47 mouse cellular contexts compared by ENCODE assay signal in the genomic region with DNA sequence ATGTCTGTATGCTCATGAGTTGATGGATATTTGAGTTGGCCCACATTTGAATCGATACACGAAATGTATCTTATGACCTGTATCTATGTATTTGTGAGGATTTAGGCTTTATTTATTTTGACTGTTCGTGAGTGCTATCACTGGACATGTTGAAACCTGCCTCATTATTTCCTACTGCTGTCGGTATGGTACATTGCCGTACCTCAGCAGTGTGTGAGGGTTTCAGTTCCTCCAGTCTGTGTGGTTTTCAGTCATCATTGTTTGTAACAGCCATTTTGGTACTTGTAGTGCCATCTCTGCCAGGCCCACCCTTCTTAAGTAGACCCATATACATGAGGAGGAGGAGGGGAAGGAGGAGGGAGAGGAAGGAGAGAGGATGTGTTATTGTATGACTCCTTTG. TPM values are rescaled to one million over a fixed set of nuclear protein-coding genes. Genes with fewer than 3 reads are reported as not detected.
"Had no signal": no experiment of that assay in that cellular context is flagged by ENCODE, and none has a peak within 500 bp of the region (broad histone marks: within the 10 kb centered on the region; RNA-seq: fewer than 3 reads in every experiment).

No protein-coding gene starts in this region.

- H3K27ac ChIP-seq: left cerebral cortex, adult 2 months; limb, embryonic 10.5 days; limb, embryonic 12.5 days; limb, embryonic 13.5 days; limb, embryonic 15.5 days; liver, embryonic 12.5 days; liver, embryonic 13.5 days; liver, embryonic 14.5 days; liver, embryonic 15.5 days; lung, embryonic 15.5 days; macrophage; midbrain, embryonic 10.5 days; midbrain, embryonic 12.5 days; midbrain, embryonic 13.5 days; midbrain, embryonic 15.5 days had no signal

- H3K4me2 ChIP-seq: limb, embryonic 12.5 days; limb, embryonic 13.5 days; limb, embryonic 15.5 days; liver, embryonic 11.5 days; liver, embryonic 12.5 days; liver, embryonic 13.5 days; liver, embryonic 15.5 days; lung, embryonic 14.5 days; lung, embryonic 15.5 days; midbrain, embryonic 11.5 days; midbrain, embryonic 12.5 days; midbrain, embryonic 13.5 days; midbrain, embryonic 15.5 days had no signal

- DNase-seq: left cerebral cortex, postnatal 4 days; liver; liver, embryonic 13.5 days; liver, postnatal 0 days; lung, adult 18-20 months; lung, adult 2 months; lung, embryonic 14.5 days; lung, postnatal 10 days; lung, postnatal 14 days; lung, postnatal 36 days; lung, postnatal 4 days; midbrain, embryonic 14.5 days had no signal

- H3K9me3 ChIP-seq: limb, embryonic 10.5 days; limb, embryonic 12.5 days; limb, embryonic 13.5 days; limb, embryonic 15.5 days; liver, embryonic 12.5 days; liver, embryonic 13.5 days; liver, embryonic 15.5 days; midbrain, embryonic 10.5 days; midbrain, embryonic 12.5 days; midbrain, embryonic 13.5 days; midbrain, embryonic 15.5 days had no signal

- H3K36me3 ChIP-seq: limb, embryonic 10.5 days; limb, embryonic 12.5 days; limb, embryonic 13.5 days; limb, embryonic 15.5 days; liver, embryonic 12.5 days; liver, embryonic 13.5 days; liver, embryonic 15.5 days; lung, embryonic 15.5 days; midbrain, embryonic 10.5 days; midbrain, embryonic 12.5 days; midbrain, embryonic 13.5 days; midbrain, embryonic 15.5 days had no signal

- H3K9ac ChIP-seq: limb, embryonic 12.5 days; limb, embryonic 13.5 days; limb, embryonic 15.5 days; liver, embryonic 12.5 days; liver, embryonic 13.5 days; liver, embryonic 14.5 days; liver, embryonic 15.5 days; liver, postnatal 0 days; lung, embryonic 14.5 days; lung, embryonic 15.5 days; midbrain, embryonic 12.5 days; midbrain, embryonic 13.5 days; midbrain, embryonic 15.5 days had no signal

- H3K27me3 ChIP-seq: midbrain, embryonic 15.5 days had no signal

- H3K4me3 ChIP-seq: left cerebral cortex, adult 2 months; limb, embryonic 10.5 days; limb, embryonic 12.5 days; limb, embryonic 13.5 days; limb, embryonic 15.5 days; liver, embryonic 12.5 days; liver, embryonic 13.5 days; liver, embryonic 15.5 days; lung, embryonic 15.5 days; megakaryocyte, embryonic 14.5 days; midbrain, embryonic 10.5 days; midbrain, embryonic 12.5 days; midbrain, embryonic 13.5 days; midbrain, embryonic 15.5 days; myocyte had no signal

RNA-seq across cellular contexts. Expression of a gene that starts 4.7 kb away (rescaled TPM):
- total RNA-seq: liver, adult 2 months; megakaryocyte, adult 5-6 weeks; monocyte, adult 5-6 weeks had no signal
- polyA plus RNA-seq: liver, adult 2 months; lung, adult 2 months; macrophage; myocyte had no signal

RNA-seq across cellular contexts. Expression of a gene that starts 46.1 kb away (rescaled TPM):
- total RNA-seq: left cerebral cortex, adult 2 months; left cerebral cortex, adult 8-10 months; left cerebral cortex, postnatal 10 days; left cerebral cortex, postnatal 14 days; left cerebral cortex, postnatal 25 days; left cerebral cortex, postnatal 36 days; left cerebral cortex, postnatal 4 days; liver, adult 2 months; megakaryocyte progenitor cell, adult 5-6 weeks; megakaryocyte, adult 5-6 weeks; megakaryocyte-erythroid progenitor cell, adult 5-6 weeks; midbrain, postnatal 0 days; monocyte, adult 5-6 weeks had no signal
- polyA plus RNA-seq: limb, embryonic 10.5 days; limb, embryonic 11.5 days; limb, embryonic 12.5 days; limb, embryonic 13.5 days; limb, embryonic 14.5 days; limb, embryonic 15.5 days; liver, adult 2 months; liver, embryonic 11.5 days; liver, embryonic 12.5 days; liver, embryonic 13.5 days; liver, embryonic 14.5 days; liver, embryonic 15.5 days; liver, embryonic 16.5 days; liver, postnatal 0 days; lung, adult 2 months; lung, embryonic 14.5 days; lung, embryonic 15.5 days; lung, embryonic 16.5 days; lung, postnatal 0 days; macrophage; midbrain, embryonic 10.5 days; midbrain, embryonic 11.5 days; midbrain, embryonic 12.5 days; midbrain, embryonic 13.5 days; midbrain, embryonic 14.5 days; midbrain, embryonic 15.5 days; midbrain, embryonic 16.5 days; midbrain, postnatal 0 days; myocyte had no signal
